Mouse (Mus musculus): ENCODE data around the gene Crim1.

Crim1 gene

GRCm38 (mm10) chr17:78425026-78425425 lies 225.0 kb downstream of the Crim1 start:
- no peak for DNase-seq (ENCODE audit: low spot score)
